Mouse (Mus musculus): ENCODE results near the gene Hist1h4b. TPM values are rescaled to one million over a fixed set of nuclear protein-coding genes. Genes with fewer than 3 reads are reported as not detected.
A peak's percentile ranks its signal among the peaks of the same experiment; 100 is the strongest.
"Not testable (repeated sequence)": the region's sequence is repeated elsewhere in the genome, so short reads cannot be mapped to it uniquely, and the experiment has no call there.

Hist1h4b gene
- polyA plus RNA-seq, 1 experiment from 2014 or later, result 1.8 TPM

- Histone ChIP-seq H3K27ac (ENCODE audit: low read length) (no peak overlapping the region), H3K4me3 (ENCODE audit: low read depth, low read length) (no peak overlapping the region), H3K9me3 (replicated peaks; ENCODE audit: control insufficient read depth, low read length, poor library complexity, severe bottlenecking) (no peaks in the 10 kb centered on the region), H3K4me2 (ENCODE audit: low read length) (no peak overlapping the region), H3K9ac (ENCODE audit: low read depth, low read length) (no peak overlapping the region), H3K4me1 (ENCODE audit: control insufficient read depth, insufficient read depth, low read length) (peaks cover 18% of the 10 kb centered on the region), H3K27me3 (ENCODE audit: control insufficient read depth, insufficient read depth, low read depth, low read length) (no peaks in the 10 kb centered on the region), H3K36me3 (ENCODE audit: control insufficient read depth, insufficient read depth, low read length) (no peaks in the 10 kb centered on the region)
- ATAC-seq, result no peak
Measured at GRCm38 (mm10) chr13:23766772-23767171, 10.0 kb downstream of the Hist1h4b start.

- H3K27ac ChIP-seq (ENCODE audit: low read length), result no peak overlapping the region
- H3K9ac ChIP-seq (ENCODE audit: low read depth, low read length), result no peak overlapping the region
- no peak for ATAC-seq
- no peaks in the 10 kb centered on the region for H3K27me3 ChIP-seq (ENCODE audit: control insufficient read depth, insufficient read depth, low read depth, low read length)
- H3K9me3 ChIP-seq (replicated peaks; ENCODE audit: control insufficient read depth, low read length, poor library complexity, severe bottlenecking), result no peaks in the 10 kb centered on the region
- no peaks in the 10 kb centered on the region for H3K36me3 ChIP-seq (ENCODE audit: control insufficient read depth, insufficient read depth, low read length)
- peaks cover 16% of the 10 kb centered on the region for H3K4me1 ChIP-seq (ENCODE audit: control insufficient read depth, insufficient read depth, low read length)
- WGBS, result 34% methylated on average over 5 of the region's 5 CpGs
- no peak overlapping the region for H3K4me3 ChIP-seq (ENCODE audit: low read depth, low read length)
- H3K4me2 ChIP-seq (ENCODE audit: low read length), result no peak overlapping the region
Measured at GRCm38 (mm10) chr13:23768834-23769397, 12.1 kb downstream of the Hist1h4b start.

GRCm38 (mm10) chr13:23769613-23770012, 12.8 kb downstream of the Hist1h4b start, which contains the start of gene Trim38:
Gene Trim38 (plus strand): TSS chr13:23769913.
- not testable (repeated sequence) for H3K4me2 ChIP-seq (ENCODE audit: low read length); ATAC-seq; H3K9me3 ChIP-seq (replicated peaks; ENCODE audit: control insufficient read depth, low read length, poor library complexity, severe bottlenecking); H3K4me1 ChIP-seq (ENCODE audit: control insufficient read depth, insufficient read depth, low read length); H3K4me3 ChIP-seq (ENCODE audit: low read depth, low read length); H3K36me3 ChIP-seq (ENCODE audit: control insufficient read depth, insufficient read depth, low read length); H3K9ac ChIP-seq (ENCODE audit: low read depth, low read length); H3K27me3 ChIP-seq (ENCODE audit: control insufficient read depth, insufficient read depth, low read depth, low read length); H3K27ac ChIP-seq (ENCODE audit: low read length)
- WGBS, result 96% methylated on average over 2 of the region's 2 CpGs

- ATAC-seq, result peak; percentile 92
- H3K4me3 ChIP-seq (ENCODE audit: low read depth, low read length), result peak overlapping the region; percentile 8; the same call in 1 of the 2 replicates
Measured at GRCm38 (mm10) chr13:23772561-23773313, 15.9 kb downstream of the Hist1h4b start.

GRCm38 (mm10) chr13:23778339-23778738, 21.5 kb downstream of the Hist1h4b start:
- Histone ChIP-seq H3K27me3 (ENCODE audit: control insufficient read depth, insufficient read depth, low read depth, low read length) (no peaks in the 10 kb centered on the region), H3K4me3 (ENCODE audit: low read depth, low read length) (no peak overlapping the region), H3K27ac (ENCODE audit: low read length) (no peak overlapping the region), H3K4me1 (ENCODE audit: control insufficient read depth, insufficient read depth, low read length) (no peaks in the 10 kb centered on the region), H3K9me3 (replicated peaks; ENCODE audit: control insufficient read depth, low read length, poor library complexity, severe bottlenecking) (no peaks in the 10 kb centered on the region), H3K9ac (ENCODE audit: low read depth, low read length) (no peak overlapping the region), H3K36me3 (ENCODE audit: control insufficient read depth, insufficient read depth, low read length) (no peaks in the 10 kb centered on the region), H3K4me2 (ENCODE audit: low read length) (no peak overlapping the region)
- ATAC-seq, result no peak
- WGBS, result 94% methylated on average over 7 of the region's 7 CpGs

More at GRCm38 (mm10) chr13:23772561-23773313, 15.9 kb downstream of the Hist1h4b start:
- Histone ChIP-seq H3K9ac (ENCODE audit: low read depth, low read length) (no peak overlapping the region), H3K27ac (ENCODE audit: low read length) (no peak overlapping the region), H3K36me3 (ENCODE audit: control insufficient read depth, insufficient read depth, low read length) (no peaks in the 10 kb centered on the region), H3K27me3 (ENCODE audit: control insufficient read depth, insufficient read depth, low read depth, low read length) (no peaks in the 10 kb centered on the region), H3K4me2 (ENCODE audit: low read length) (peak overlapping the region; percentile 52), H3K4me1 (ENCODE audit: control insufficient read depth, insufficient read depth, low read length) (peaks cover 8% of the 10 kb centered on the region), H3K9me3 (replicated peaks; ENCODE audit: control insufficient read depth, low read length, poor library complexity, severe bottlenecking) (no peaks in the 10 kb centered on the region)
- WGBS, result 22% methylated on average over 21 of the region's 21 CpGs

GRCm38 (mm10) chr13:23779025-23779424, 22.2 kb downstream of the Hist1h4b start:
- Histone ChIP-seq H3K9ac (ENCODE audit: low read depth, low read length) (no peak overlapping the region), H3K4me1 (ENCODE audit: control insufficient read depth, insufficient read depth, low read length) (no peaks in the 10 kb centered on the region), H3K27ac (ENCODE audit: low read length) (no peak overlapping the region), H3K4me2 (ENCODE audit: low read length) (no peak overlapping the region), H3K27me3 (ENCODE audit: control insufficient read depth, insufficient read depth, low read depth, low read length) (no peaks in the 10 kb centered on the region), H3K4me3 (ENCODE audit: low read depth, low read length) (no peak overlapping the region), H3K36me3 (ENCODE audit: control insufficient read depth, insufficient read depth, low read length) (no peaks in the 10 kb centered on the region), H3K9me3 (replicated peaks; ENCODE audit: control insufficient read depth, low read length, poor library complexity, severe bottlenecking) (no peaks in the 10 kb centered on the region)
- WGBS, result 92% methylated on average over 4 of the region's 4 CpGs
- no peak for ATAC-seq

- 0 out of 2 replicates have a peak, but pooled peaks have one; percentile 76 for ATAC-seq
- Histone ChIP-seq H3K9ac (ENCODE audit: low read depth, low read length) (no peak overlapping the region), H3K4me3 (ENCODE audit: low read depth, low read length) (no peak overlapping the region), H3K4me1 (ENCODE audit: control insufficient read depth, insufficient read depth, low read length) (no peaks in the 10 kb centered on the region), H3K9me3 (replicated peaks; ENCODE audit: control insufficient read depth, low read length, poor library complexity, severe bottlenecking) (no peaks in the 10 kb centered on the region), H3K36me3 (ENCODE audit: control insufficient read depth, insufficient read depth, low read length) (no peaks in the 10 kb centered on the region), H3K27me3 (ENCODE audit: control insufficient read depth, insufficient read depth, low read depth, low read length) (no peaks in the 10 kb centered on the region), H3K4me2 (ENCODE audit: low read length) (no peak overlapping the region), H3K27ac (ENCODE audit: low read length) (no peak overlapping the region)
- WGBS, result 48% methylated on average over 2 of the region's 2 CpGs
Measured at GRCm38 (mm10) chr13:23792520-23792919, 35.7 kb downstream of the Hist1h4b start.

GRCm38 (mm10) chr13:23799405-23799804, 42.6 kb downstream of the Hist1h4b start:
- Histone ChIP-seq H3K9ac (ENCODE audit: low read depth, low read length) (no peak overlapping the region), H3K9me3 (replicated peaks; ENCODE audit: control insufficient read depth, low read length, poor library complexity, severe bottlenecking) (no peaks in the 10 kb centered on the region), H3K4me2 (ENCODE audit: low read length) (no peak overlapping the region), H3K4me1 (ENCODE audit: control insufficient read depth, insufficient read depth, low read length) (no peaks in the 10 kb centered on the region), H3K4me3 (ENCODE audit: low read depth, low read length) (no peak overlapping the region), H3K27ac (ENCODE audit: low read length) (no peak overlapping the region), H3K27me3 (ENCODE audit: control insufficient read depth, insufficient read depth, low read depth, low read length) (no peaks in the 10 kb centered on the region), H3K36me3 (ENCODE audit: control insufficient read depth, insufficient read depth, low read length) (no peaks in the 10 kb centered on the region)
- ATAC-seq, result no peak
- 90% methylated on average over 5 of the region's 5 CpGs for WGBS

- Histone ChIP-seq H3K9ac (ENCODE audit: low read depth, low read length) (no peak overlapping the region), H3K4me1 (ENCODE audit: control insufficient read depth, insufficient read depth, low read length) (no peaks in the 10 kb centered on the region), H3K27ac (ENCODE audit: low read length) (no peak overlapping the region), H3K4me2 (ENCODE audit: low read length) (no peak overlapping the region), H3K36me3 (ENCODE audit: control insufficient read depth, insufficient read depth, low read length) (no peaks in the 10 kb centered on the region), H3K9me3 (replicated peaks; ENCODE audit: control insufficient read depth, low read length, poor library complexity, severe bottlenecking) (no peaks in the 10 kb centered on the region), H3K4me3 (ENCODE audit: low read depth, low read length) (no peak overlapping the region), H3K27me3 (ENCODE audit: control insufficient read depth, insufficient read depth, low read depth, low read length) (no peaks in the 10 kb centered on the region)
- no peak for ATAC-seq
- 88% methylated on average over 2 of the region's 2 CpGs for WGBS
Measured at GRCm38 (mm10) chr13:23804532-23804931, 47.7 kb downstream of the Hist1h4b start.
